Mouse (Mus musculus): ENCODE results near the gene Atxn10. TPM values are rescaled to one million over a fixed set of nuclear protein-coding genes. Genes with fewer than 3 reads are reported as not detected.
"Not testable (repeated sequence)": the region's sequence is repeated elsewhere in the genome, so short reads cannot be mapped to it uniquely, and the experiment has no call there.

Atxn10 gene
- polyA plus RNA-seq, 1 experiment from 2014 or later = 286 TPM

DNA sequence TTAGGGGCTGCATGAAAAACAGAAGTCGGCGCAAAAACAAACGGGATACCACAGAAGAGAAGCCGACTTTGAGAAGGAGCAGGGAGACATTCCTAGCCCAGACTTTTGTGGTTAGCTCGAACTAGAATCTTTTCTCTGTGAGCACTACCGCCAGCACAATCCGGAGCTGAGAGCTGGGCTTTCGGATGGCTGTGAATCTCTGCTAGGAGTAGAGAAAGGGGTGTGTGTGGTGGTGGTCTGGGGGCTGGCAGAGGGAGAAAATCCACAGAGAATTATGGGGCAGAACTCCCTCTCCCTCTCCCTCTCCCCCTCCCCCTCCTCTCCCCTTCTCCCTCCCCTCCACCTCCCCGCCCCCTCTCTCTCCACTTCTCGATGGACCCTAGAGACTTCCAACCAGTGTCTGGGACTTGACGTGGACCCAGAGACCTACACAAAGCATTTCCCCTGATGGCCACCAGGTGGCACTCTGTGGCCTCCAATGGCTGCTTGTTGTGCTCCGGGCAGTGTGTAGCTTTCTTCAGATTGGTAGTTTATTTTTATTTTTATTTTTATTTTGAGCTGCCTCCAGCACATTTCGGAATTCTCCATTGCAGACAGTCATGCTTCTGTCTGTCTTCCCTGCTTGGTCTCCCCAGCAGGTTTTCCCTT, 20.5 kb upstream of the Atxn10 start:
- H3K4me2 ChIP-seq = no peak overlapping the region
- no peak overlapping the region for H3K4me3 ChIP-seq
- WGBS = 37% methylated on average over 11 of the region's 13 CpGs
- no peaks in the 10 kb centered on the region for H3K9me3 ChIP-seq
- H3K9ac ChIP-seq = no peak overlapping the region
- no peak for ATAC-seq (ENCODE audit: insufficient number of reproducible peaks, low FRiP score, low TSS enrichment, low read depth)
- no peaks in the 10 kb centered on the region for H3K36me3 ChIP-seq
- no peak overlapping the region for H3K27ac ChIP-seq
- peaks cover 2% of the 10 kb centered on the region; the same call in 1 of the 2 replicates for H3K4me1 ChIP-seq
- H3K27me3 ChIP-seq = peaks cover 16% of the 10 kb centered on the region

GRCm38 (mm10) chr15:85316342-85317140, 19.5 kb upstream of the Atxn10 start:
- no peak overlapping the region for H3K27ac ChIP-seq
- H3K9me3 ChIP-seq = no peaks in the 10 kb centered on the region
- no peak overlapping the region for H3K4me2 ChIP-seq
- WGBS = 53% methylated on average over 14 of the region's 14 CpGs
- peaks cover 16% of the 10 kb centered on the region for H3K27me3 ChIP-seq
- ATAC-seq (ENCODE audit: insufficient number of reproducible peaks, low FRiP score, low TSS enrichment, low read depth) = no peak
- no peak overlapping the region for H3K4me3 ChIP-seq
- no peak overlapping the region for H3K9ac ChIP-seq
- H3K4me1 ChIP-seq = peaks cover 2% of the 10 kb centered on the region; the same call in 1 of the 2 replicates
- no peaks in the 10 kb centered on the region for H3K36me3 ChIP-seq

DNA sequence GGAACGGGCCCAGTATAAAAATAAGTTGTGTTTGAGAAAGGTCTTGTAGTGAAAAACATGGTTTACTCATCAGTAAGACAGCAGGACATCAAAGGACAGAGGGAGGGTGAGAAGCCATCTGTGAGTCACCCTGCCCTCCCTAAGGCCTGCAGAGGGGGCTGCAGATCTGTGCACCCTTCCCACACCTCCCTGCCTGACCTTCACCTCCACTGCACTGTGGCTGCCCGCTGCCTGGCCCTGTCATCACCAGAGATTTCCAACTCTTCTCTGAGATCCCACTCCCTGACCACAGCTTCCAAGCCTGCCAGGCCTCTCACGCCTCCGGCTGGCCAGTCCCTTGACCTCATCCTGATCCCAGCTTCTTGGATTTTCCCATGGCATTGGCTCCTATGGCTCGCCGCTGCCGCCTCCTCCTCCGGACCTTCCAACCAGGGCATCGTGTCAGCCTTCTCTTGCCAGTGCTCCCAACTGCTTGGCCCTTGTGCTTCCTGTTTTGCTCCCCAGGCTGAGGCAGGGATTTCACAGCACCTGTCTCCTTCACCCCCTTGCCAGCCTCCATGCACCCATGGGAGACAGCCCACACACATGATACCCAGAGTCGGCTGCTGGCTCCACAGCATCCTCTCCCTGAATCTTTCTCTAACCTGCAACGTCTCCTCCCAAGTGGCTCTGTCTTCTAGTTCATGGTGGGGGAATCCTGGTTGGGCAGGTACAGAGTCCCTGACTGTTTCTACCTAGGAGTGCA, 15.9 kb upstream of the Atxn10 start:
- H3K36me3 ChIP-seq = no peaks in the 10 kb centered on the region
- no peaks in the 10 kb centered on the region for H3K9me3 ChIP-seq
- H3K9ac ChIP-seq = no peak overlapping the region
- ATAC-seq (ENCODE audit: insufficient number of reproducible peaks, low FRiP score, low TSS enrichment, low read depth) = no peak
- 74% methylated on average over 11 of the region's 11 CpGs for WGBS
- H3K4me2 ChIP-seq = no peak overlapping the region
- no peak overlapping the region for H3K4me3 ChIP-seq
- 0 out of 2 replicates have a peak, but pooled peaks cover 2% of the 10 kb centered on the region for H3K4me1 ChIP-seq
- no peak overlapping the region for H3K27ac ChIP-seq
- H3K27me3 ChIP-seq = peaks cover 13% of the 10 kb centered on the region

- 84% methylated on average over 4 of the region's 4 CpGs for WGBS
- H3K27me3 ChIP-seq = no peaks in the 10 kb centered on the region
- no peak overlapping the region for H3K4me3 ChIP-seq
- H3K27ac ChIP-seq = no peak overlapping the region
- H3K9me3 ChIP-seq = no peaks in the 10 kb centered on the region
- H3K36me3 ChIP-seq = no peaks in the 10 kb centered on the region
- no peak for ATAC-seq (ENCODE audit: insufficient number of reproducible peaks, low FRiP score, low TSS enrichment, low read depth)
- H3K4me2 ChIP-seq = no peak overlapping the region
- H3K9ac ChIP-seq = no peak overlapping the region
- H3K4me1 ChIP-seq = no peaks in the 10 kb centered on the region
These were observed 12.8 kb upstream of the Atxn10 start for GRCm38 (mm10) chr15:85323214-85323613.

- no peak for ATAC-seq (ENCODE audit: insufficient number of reproducible peaks, low FRiP score, low TSS enrichment, low read depth)
- WGBS = 91% methylated on average over 1 of the region's 1 CpGs
- H3K9ac ChIP-seq = no peak overlapping the region
These were observed 11.6 kb upstream of the Atxn10 start for GRCm38 (mm10) chr15:85324426-85324825.

GRCm38 (mm10) chr15:85327808-85328207, 8.2 kb upstream of the Atxn10 start:
- no peaks in the 10 kb centered on the region for H3K36me3 ChIP-seq
- H3K4me3 ChIP-seq = no peak overlapping the region
- no peaks in the 10 kb centered on the region for H3K9me3 ChIP-seq
- H3K27me3 ChIP-seq = no peaks in the 10 kb centered on the region
- H3K27ac ChIP-seq = no peak overlapping the region
- WGBS = 43% methylated on average over 11 of the region's 11 CpGs
- H3K4me2 ChIP-seq = no peak overlapping the region
- H3K9ac ChIP-seq = no peak overlapping the region
- no peaks in the 10 kb centered on the region for H3K4me1 ChIP-seq
- ATAC-seq (ENCODE audit: insufficient number of reproducible peaks, low FRiP score, low TSS enrichment, low read depth) = no peak

More at GRCm38 (mm10) chr15:85324426-85324825, 11.6 kb upstream of the Atxn10 start:
- Histone ChIP-seq H3K4me3 (no peak overlapping the region), H3K9me3 (no peaks in the 10 kb centered on the region), H3K27ac (no peak overlapping the region), H3K36me3 (no peaks in the 10 kb centered on the region), H3K27me3 (no peaks in the 10 kb centered on the region), H3K4me2 (no peak overlapping the region), H3K4me1 (no peaks in the 10 kb centered on the region)

GRCm38 (mm10) chr15:85328455-85328854, 7.6 kb upstream of the Atxn10 start:
- H3K4me3 ChIP-seq; H3K9me3 ChIP-seq; H3K4me2 ChIP-seq; H3K27me3 ChIP-seq; H3K4me1 ChIP-seq; ATAC-seq (ENCODE audit: insufficient number of reproducible peaks, low FRiP score, low TSS enrichment, low read depth); H3K9ac ChIP-seq; H3K27ac ChIP-seq; H3K36me3 ChIP-seq: not testable (repeated sequence)
- WGBS = 94% methylated on average over 2 of the region's 2 CpGs

- Histone ChIP-seq H3K27me3 (no peaks in the 10 kb centered on the region), H3K4me2 (no peak overlapping the region), H3K4me3 (no peak overlapping the region), H3K9me3 (no peaks in the 10 kb centered on the region), H3K27ac (no peak overlapping the region), H3K9ac (no peak overlapping the region), H3K4me1 (no peaks in the 10 kb centered on the region), H3K36me3 (no peaks in the 10 kb centered on the region)
- no peak for ATAC-seq (ENCODE audit: insufficient number of reproducible peaks, low FRiP score, low TSS enrichment, low read depth)
- WGBS = 87% methylated on average over 5 of the region's 5 CpGs
These were observed 6.9 kb upstream of the Atxn10 start for GRCm38 (mm10) chr15:85329096-85329495.

- WGBS = 76% methylated on average over 6 of the region's 6 CpGs
- H3K9me3 ChIP-seq = no peaks in the 10 kb centered on the region
- H3K27ac ChIP-seq = no peak overlapping the region
- no peaks in the 10 kb centered on the region for H3K36me3 ChIP-seq
- H3K4me3 ChIP-seq = no peak overlapping the region
- no peaks in the 10 kb centered on the region for H3K27me3 ChIP-seq
- no peaks in the 10 kb centered on the region for H3K4me1 ChIP-seq
- ATAC-seq (ENCODE audit: insufficient number of reproducible peaks, low FRiP score, low TSS enrichment, low read depth) = no peak
- H3K4me2 ChIP-seq = no peak overlapping the region
- no peak overlapping the region for H3K9ac ChIP-seq
These were observed 6.0 kb upstream of the Atxn10 start for GRCm38 (mm10) chr15:85330024-85330423.

DNA sequence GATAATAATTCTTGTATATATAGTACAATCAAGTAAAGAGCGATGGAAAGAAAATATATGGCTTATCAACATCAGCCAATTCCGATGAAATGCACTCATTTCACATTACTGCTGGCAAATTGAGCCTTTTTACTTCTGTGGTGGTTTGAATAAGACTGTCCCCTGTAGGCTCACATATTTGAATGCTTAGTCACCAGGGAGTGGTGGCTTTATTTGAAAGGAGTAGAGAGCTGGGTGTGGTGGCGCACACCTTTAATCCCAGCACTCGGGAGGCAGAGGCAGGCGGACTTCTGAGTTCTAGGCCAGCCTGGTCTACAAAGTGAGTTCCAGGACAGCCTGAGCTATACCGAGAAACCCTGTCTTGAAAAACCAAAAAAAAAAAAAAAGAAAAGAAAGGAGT, 2.5 kb upstream of the Atxn10 start:
- H3K9ac ChIP-seq; H3K27me3 ChIP-seq; H3K9me3 ChIP-seq; H3K27ac ChIP-seq; H3K4me2 ChIP-seq; ATAC-seq (ENCODE audit: insufficient number of reproducible peaks, low FRiP score, low TSS enrichment, low read depth); H3K4me3 ChIP-seq; H3K36me3 ChIP-seq: not testable (repeated sequence)
- 88% methylated on average over 6 of the region's 6 CpGs for WGBS
- peaks cover 13% of the 10 kb centered on the region for H3K4me1 ChIP-seq

- WGBS = 52% methylated on average over 3 of the region's 3 CpGs
- H3K9ac ChIP-seq = no peak overlapping the region
- H3K4me3 ChIP-seq = no peak overlapping the region
- no peak for ATAC-seq (ENCODE audit: insufficient number of reproducible peaks, low FRiP score, low TSS enrichment, low read depth)
- no peaks in the 10 kb centered on the region for H3K36me3 ChIP-seq
- no peak overlapping the region for H3K27ac ChIP-seq
- no peak overlapping the region for H3K4me2 ChIP-seq
- H3K9me3 ChIP-seq = no peaks in the 10 kb centered on the region
- peaks cover 13% of the 10 kb centered on the region for H3K4me1 ChIP-seq
- H3K27me3 ChIP-seq = no peaks in the 10 kb centered on the region
These were observed 1.8 kb upstream of the Atxn10 start for GRCm38 (mm10) chr15:85334234-85334633.
